Mouse (Mus musculus) small intestine, adult 2 months (tissue): ENCODE results near the gene Rnf150. TPM values are rescaled to one million over a fixed set of nuclear protein-coding genes. Genes with fewer than 3 reads are reported as not detected.
A peak's percentile ranks its signal among the peaks of the same experiment; 100 is the strongest.

Source experiments
- H3K27ac ChIP-seq: fragments of 200-500 bp; 2 replicates; pipeline ENCODE4 v1.5.1; 2012; ENCODE audit warnings: low read depth, low read length, control low read depth, inconsistent platforms; ENCODE audit not compliant: insufficient read depth
- H3K27me3 ChIP-seq: fragments of 200-500 bp; 2 replicates; pipeline ENCODE4 v1.6.1; 2012; ENCODE audit warnings: mild to moderate bottlenecking, moderate library complexity, low read length, inconsistent platforms; ENCODE audit not compliant: control insufficient read depth, insufficient read depth
- H3K36me3 ChIP-seq: fragments of 200-500 bp; 2 replicates; pipeline ENCODE4 v1.6.1; 2012; ENCODE audit warnings: mild to moderate bottlenecking, low read length, control low read depth, inconsistent platforms; ENCODE audit not compliant: control insufficient read depth, insufficient read depth
- H3K4me1 ChIP-seq: fragments of 200-500 bp; 2 replicates; pipeline ENCODE4 v1.6.1; 2012; ENCODE audit warnings: low read length, inconsistent platforms, mixed read lengths; ENCODE audit not compliant: control insufficient read depth, insufficient read depth, insufficient read length
- H3K4me3 ChIP-seq: fragments of 200-500 bp; 2 replicates; pipeline ENCODE4 v1.5.1; 2012; ENCODE audit warnings: low read depth, mild to moderate bottlenecking, control low read depth, inconsistent platforms, low read length, moderate library complexity
- CTCF ChIP-seq: fragments of 200-500 bp; IDR thresholded peaks from 2 replicates; pipeline ENCODE4 v1.5.1; 2012; ENCODE audit warnings: low read depth, mild to moderate bottlenecking, control low read depth, inconsistent platforms, low read length, moderate library complexity, mixed read lengths; ENCODE audit not compliant: insufficient replicate concordance, insufficient read length; ENCODE audit errors: extremely low read depth
- POLR2A ChIP-seq: fragments of 200-500 bp; IDR thresholded peaks from 2 replicates; pipeline ENCODE4 v1.6.1; 2012; ENCODE audit warnings: low read depth, mild to moderate bottlenecking, control low read depth, inconsistent platforms, low read length, moderate library complexity
- WGBS: fragments of 180-500 bp; shearing (Covaris S2); methylation state at CpG from one replicate; pipeline ENCODE4 v1.1.7; 2018; 5-methylcytosine and 5-hydroxymethylcytosine counted together
- polyA plus RNA-seq: library from polyadenylated mRNA; depleted of rRNA; stranded (reverse); fragments of >200 nt; gene quantifications from 2 replicates; pipeline ENCODE4 v1.2.3, GENCODE M21; 2012; rRNA removed

The Rnf150 gene
- 0.27 and 0.32 TPM in 2 replicates for polyA plus RNA-seq

DNA sequence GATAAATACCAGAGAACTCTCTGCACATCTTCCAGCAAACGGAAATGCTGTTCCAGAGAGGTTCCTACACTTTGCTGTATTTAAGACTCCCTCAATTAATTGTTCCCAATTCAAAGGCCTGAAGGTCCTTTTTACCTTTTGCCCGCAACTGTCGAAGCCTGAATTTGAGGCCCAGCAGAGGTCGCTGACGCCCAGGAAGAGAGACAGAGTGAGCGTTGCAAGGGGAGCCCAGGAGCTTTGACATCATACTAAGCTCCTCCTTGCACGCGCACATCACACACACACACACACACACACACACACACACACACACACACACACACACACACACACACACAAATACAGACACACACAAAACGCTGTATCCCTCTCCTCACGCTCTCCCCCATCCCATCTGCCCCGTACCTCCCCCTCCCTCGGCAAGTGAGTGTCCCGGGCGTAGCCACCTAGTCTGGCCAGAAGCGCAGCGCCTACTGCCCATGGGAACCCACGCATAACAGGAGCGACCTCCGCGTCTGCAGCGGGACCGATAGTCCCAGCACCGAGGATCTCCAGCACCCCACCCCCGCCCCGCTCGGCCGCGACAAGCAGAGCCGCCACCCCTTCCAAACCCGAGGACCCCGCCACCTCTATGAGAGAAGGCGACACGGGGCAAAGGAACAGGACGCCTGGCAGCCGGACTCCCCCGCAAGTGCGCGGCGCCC is at the start of gene Rnf150:
Gene Rnf150, plus strand, starts transcription at position 316 of the 704 bp plus-strand sequence.
- Histone ChIP-seq H3K4me3 (peak within 1 kb of the TSS; percentile 66), H3K36me3 (no peaks in the 10 kb centered on the region), H3K4me1 (no peaks in the 10 kb centered on the region; the same call in 1 of the 2 replicates), H3K27me3 (peaks cover 9% of the 10 kb centered on the region), H3K27ac (no peak within 1 kb of the TSS)
- TF ChIP-seq POLR2A (no peak), CTCF (peak; percentile 54; the same call in 1 of the 2 replicates)
- WGBS, result 1% methylated on average over 39 of the region's 39 CpGs

DNA sequence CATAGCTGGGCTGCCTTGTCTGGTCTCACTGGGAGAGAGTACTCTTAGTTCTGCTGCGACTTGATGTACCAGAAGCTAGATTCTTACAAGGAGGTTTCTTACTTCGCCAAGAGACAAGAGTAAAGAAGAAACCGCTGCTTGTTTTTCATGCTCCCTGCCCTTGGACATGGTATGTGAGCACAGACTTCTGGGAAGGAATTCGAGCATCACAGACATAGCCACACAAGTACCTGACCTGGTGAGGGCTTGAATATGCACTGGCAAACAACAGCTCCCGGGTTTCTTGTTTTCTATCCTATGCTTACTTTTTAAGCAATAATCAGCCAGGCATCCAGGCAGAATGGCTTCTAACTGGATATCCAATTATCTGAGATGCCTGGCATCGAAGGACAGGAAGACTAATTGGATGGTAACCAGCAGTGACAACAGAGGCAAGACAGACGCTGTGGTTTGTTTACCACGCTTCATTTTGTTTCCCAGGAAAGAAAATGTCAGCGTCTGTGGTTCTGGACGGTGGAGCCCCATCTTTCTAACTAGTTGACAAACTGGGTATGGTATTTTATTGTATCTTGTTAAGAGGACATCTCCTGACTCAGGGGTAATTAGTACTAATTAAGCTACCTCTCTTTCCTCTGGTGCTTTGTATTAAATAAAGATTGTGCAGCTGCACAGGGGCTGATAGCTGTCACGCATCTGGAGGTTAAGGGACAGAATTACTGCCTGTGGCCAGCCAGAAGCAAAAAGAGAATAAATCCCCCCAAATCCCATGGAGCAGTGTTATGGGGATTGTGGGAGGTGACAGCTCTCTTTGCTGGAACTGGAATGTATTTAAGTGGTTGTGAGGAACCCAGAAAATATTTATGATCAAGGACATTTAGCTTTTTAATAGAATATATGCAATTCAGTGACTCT is 36.8 kb upstream of the Rnf150 start:
- WGBS, result 64% methylated on average over 11 of the region's 11 CpGs

DNA sequence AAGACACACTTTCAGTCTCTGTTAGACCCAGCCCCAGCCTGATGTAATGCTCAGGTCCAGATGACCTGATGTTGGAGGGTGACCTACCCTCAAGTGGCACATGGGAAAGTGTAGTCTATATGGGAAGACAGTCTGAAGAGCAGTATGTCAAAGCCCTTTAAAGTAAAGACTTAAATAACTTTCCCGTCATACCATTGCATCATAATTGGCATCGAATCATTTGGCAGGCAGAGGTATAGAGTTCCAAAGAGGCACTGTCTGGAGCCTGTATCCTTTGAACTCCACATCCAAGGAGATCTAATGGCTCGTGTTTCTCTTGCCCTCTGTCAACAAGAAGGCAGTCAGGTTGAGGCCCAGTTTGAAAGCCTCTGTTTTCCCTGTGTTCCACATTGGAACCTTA is 22.7 kb upstream of the Rnf150 start:
- Histone ChIP-seq H3K4me3 (no peak overlapping the region), H3K4me1 (no peaks in the 10 kb centered on the region), H3K27ac (no peak overlapping the region), H3K27me3 (no peaks in the 10 kb centered on the region), H3K36me3 (no peaks in the 10 kb centered on the region)
- 57% methylated on average over 3 of the region's 3 CpGs for WGBS
- no peak for TF ChIP-seq CTCF

More for the DNA sequence above, 36.8 kb upstream of the Rnf150 start:
- H3K4me3 ChIP-seq, result no peak overlapping the region
- H3K27me3 ChIP-seq, result no peaks in the 10 kb centered on the region
- TF ChIP-seq CTCF, result no peak
- TF ChIP-seq POLR2A, result no peak
- no peak overlapping the region for H3K27ac ChIP-seq
- no peaks in the 10 kb centered on the region for H3K4me1 ChIP-seq
- H3K36me3 ChIP-seq, result no peaks in the 10 kb centered on the region

DNA sequence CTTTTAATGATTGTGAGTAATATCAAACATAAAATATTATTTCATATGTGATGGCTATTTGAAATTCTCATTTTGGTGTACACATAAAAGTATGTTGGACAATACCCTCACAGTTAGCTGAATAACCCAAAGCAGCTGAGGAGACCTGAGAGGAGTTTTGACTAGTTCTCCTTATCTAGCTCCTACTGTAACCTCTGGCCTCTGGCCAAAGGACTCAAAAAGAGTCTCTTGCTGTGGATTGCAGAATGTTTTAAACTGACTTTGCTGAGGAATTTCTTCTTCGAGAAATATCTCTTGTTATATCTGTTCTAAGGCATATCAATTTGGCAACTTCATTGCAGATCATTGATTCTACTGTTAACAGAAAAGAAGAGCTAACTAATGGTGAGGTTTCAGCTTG is 22.2 kb upstream of the Rnf150 start:
- TF ChIP-seq POLR2A, result no peak
- no peak for TF ChIP-seq CTCF
- H3K27me3 ChIP-seq, result no peaks in the 10 kb centered on the region
- H3K4me3 ChIP-seq, result no peak overlapping the region
- H3K27ac ChIP-seq, result no peak overlapping the region
- no peaks in the 10 kb centered on the region for H3K36me3 ChIP-seq
- 13% methylated on average over 1 of the region's 1 CpGs for WGBS
- H3K4me1 ChIP-seq, result no peaks in the 10 kb centered on the region

DNA sequence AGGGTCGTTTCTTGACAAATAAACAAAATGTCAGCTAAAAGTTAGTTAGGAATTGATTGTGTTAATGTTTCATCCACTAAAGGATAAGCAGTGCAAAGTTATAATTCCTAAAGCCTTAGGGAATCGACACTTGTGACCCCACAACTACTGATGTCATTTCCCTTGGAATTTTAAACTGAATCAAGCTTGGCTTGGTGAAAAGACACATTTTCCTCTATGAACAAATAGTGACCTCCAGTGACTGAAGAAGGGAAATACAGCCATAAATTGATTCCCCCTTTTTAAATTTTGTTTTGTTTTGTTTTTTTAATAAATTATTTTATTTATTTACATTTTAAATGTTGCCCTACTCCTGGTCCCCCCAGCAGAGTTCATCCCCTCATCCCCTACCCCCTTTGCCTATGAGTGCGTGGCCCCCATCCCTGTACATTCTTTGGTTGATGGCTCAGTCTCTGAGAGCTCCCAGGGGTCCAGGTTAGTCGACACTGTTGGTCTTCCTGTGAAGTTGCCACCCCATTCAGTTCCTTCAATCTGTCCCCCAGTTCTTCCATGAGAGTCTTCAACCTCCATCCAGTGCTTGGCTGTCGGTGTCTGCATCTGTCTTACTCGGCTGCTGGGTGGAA is 21.5 kb upstream of the Rnf150 start:
- H3K36me3 ChIP-seq, result no peaks in the 10 kb centered on the region
- H3K4me3 ChIP-seq, result no peak overlapping the region
- no peaks in the 10 kb centered on the region for H3K4me1 ChIP-seq
- H3K27me3 ChIP-seq, result no peaks in the 10 kb centered on the region
- WGBS, result 40% methylated on average over 6 of the region's 6 CpGs
- no peak overlapping the region for H3K27ac ChIP-seq
- TF ChIP-seq CTCF, result no peak
- TF ChIP-seq POLR2A, result no peak

DNA sequence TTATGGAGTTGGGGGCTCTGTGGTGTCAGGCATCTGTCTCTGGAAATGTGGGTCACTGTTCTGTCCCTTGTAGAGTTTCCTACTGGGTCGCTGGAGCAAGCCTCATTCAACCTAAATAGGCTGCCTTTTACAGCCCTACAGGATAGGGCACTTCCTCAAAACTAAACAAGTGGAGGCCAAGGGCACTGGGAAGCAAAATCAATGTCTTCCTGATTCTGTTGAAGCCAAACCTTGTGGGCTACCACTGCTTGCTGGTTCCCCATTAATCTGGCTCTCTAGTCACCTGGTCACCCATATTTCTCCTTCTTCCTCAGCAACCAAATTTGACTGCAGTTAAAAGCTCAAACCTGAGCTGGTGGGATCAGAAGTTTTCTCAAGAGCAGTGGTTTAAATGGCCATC is 19.5 kb upstream of the Rnf150 start:
- Histone ChIP-seq H3K4me1 (no peaks in the 10 kb centered on the region), H3K4me3 (no peak overlapping the region), H3K27ac (no peak overlapping the region), H3K27me3 (no peaks in the 10 kb centered on the region), H3K36me3 (no peaks in the 10 kb centered on the region)
- WGBS, result 3% methylated on average over 1 of the region's 1 CpGs
- TF ChIP-seq CTCF (no peak), POLR2A (no peak)

DNA sequence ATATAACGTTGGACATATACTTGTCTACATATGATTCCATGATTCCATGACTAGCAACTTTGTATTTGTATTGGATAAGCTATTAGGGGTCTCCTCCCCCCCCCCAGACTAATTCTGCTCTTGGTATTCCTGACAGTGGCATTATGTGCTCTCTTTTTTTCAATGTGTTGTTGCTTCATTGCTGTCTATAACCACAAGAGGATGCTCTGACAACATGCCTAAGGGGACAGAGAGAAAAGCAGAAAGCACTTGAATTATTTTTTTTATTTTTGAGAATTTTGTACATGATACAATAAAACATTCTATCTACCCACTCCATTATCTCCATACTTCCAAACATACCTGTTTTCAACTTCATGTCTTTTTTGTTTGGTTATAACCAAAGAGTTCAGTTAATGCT is 18.7 kb upstream of the Rnf150 start:
- H3K36me3 ChIP-seq, result no peaks in the 10 kb centered on the region
- no peak overlapping the region for H3K4me3 ChIP-seq
- no peak for TF ChIP-seq POLR2A
- no peak for TF ChIP-seq CTCF
- WGBS, result 28% methylated on average over 1 of the region's 1 CpGs
- H3K4me1 ChIP-seq, result no peaks in the 10 kb centered on the region
- no peaks in the 10 kb centered on the region for H3K27me3 ChIP-seq
- H3K27ac ChIP-seq, result no peak overlapping the region
